Mouse (Mus musculus): ENCODE results near the gene Lrp6. TPM values are rescaled to one million over a fixed set of nuclear protein-coding genes. Genes with fewer than 3 reads are reported as not detected.
A peak's percentile ranks its signal among the peaks of the same experiment; 100 is the strongest.

Lrp6 gene
- polyA plus RNA-seq, 1 experiment from 2014 or later = 33.3 TPM

- no peaks in the 10 kb centered on the region for H3K36me3 ChIP-seq (replicated peaks)
- H3K4me1 ChIP-seq = no peaks in the 10 kb centered on the region
- H3K9ac ChIP-seq = no peak overlapping the region
- no peak overlapping the region for H3K4me3 ChIP-seq (replicated peaks)
- H3K27ac ChIP-seq = no peak overlapping the region
- H3K4me2 ChIP-seq = no peak overlapping the region
- H3K9me3 ChIP-seq = no peaks in the 10 kb centered on the region
- no peaks in the 10 kb centered on the region for H3K27me3 ChIP-seq
- ATAC-seq (ENCODE audit: low FRiP score) = no peak
- 73% methylated on average over 1 of the region's 1 CpGs for WGBS
Measured at GRCm38 (mm10) chr6:134599239-134599638, 32.5 kb upstream of the Lrp6 start.

- Histone ChIP-seq H3K4me2 (no peak overlapping the region), H3K36me3 (replicated peaks) (no peaks in the 10 kb centered on the region), H3K4me1 (no peaks in the 10 kb centered on the region), H3K27me3 (no peaks in the 10 kb centered on the region), H3K9me3 (no peaks in the 10 kb centered on the region), H3K9ac (no peak overlapping the region), H3K4me3 (replicated peaks) (no peak overlapping the region), H3K27ac (no peak overlapping the region)
- 87% methylated on average over 6 of the region's 6 CpGs for WGBS
- no peak for ATAC-seq (ENCODE audit: low FRiP score)
Measured at GRCm38 (mm10) chr6:134597651-134598229, 31.0 kb upstream of the Lrp6 start.

DNA sequence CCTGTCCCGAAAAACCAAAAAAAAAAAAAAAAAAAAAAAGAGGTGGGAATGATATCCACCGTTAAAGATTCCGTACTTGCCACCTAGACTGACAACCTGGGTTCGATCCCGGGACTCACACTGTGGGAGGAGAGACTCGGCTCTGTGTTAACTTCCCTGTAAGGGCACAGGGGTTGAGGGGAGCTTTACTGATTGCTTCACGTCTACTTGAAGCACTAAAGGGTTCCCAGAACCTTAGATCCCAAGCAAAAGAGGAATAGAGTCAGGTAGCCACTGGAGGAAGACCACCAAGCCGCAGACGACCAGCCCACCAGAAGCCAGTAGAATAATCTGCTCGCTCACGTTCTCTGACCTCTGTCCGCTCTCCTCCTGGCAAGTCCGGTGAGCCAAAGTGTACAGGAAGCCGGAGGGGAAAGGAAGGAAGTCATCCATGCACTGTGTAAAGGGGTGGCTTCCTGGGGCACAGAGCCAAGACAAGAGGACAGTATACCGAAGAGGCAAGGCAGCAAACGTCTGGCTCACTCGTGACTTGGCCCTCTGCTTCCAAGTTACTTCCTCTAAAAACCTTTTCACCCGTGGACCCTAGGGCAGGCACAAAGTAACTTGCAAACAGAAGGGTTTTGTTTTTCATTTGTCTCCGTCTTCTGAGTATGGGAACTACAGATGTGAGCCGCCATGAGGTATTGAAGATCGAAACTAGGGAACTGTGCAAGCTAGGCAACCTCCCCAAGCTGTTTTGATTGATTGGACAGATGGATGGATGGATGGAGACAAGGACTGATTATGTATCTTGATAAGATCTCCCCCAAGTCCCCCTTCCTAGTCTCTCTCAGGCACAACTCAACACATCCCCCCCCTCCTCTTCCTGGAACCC is 28.0 kb upstream of the Lrp6 start:
- Histone ChIP-seq H3K4me3 (replicated peaks) (no peak overlapping the region), H3K27me3 (no peaks in the 10 kb centered on the region), H3K36me3 (replicated peaks) (no peaks in the 10 kb centered on the region), H3K27ac (no peak overlapping the region), H3K4me1 (no peaks in the 10 kb centered on the region), H3K9ac (no peak overlapping the region), H3K9me3 (no peaks in the 10 kb centered on the region), H3K4me2 (no peak overlapping the region)
- 91% methylated on average over 21 of the region's 21 CpGs for WGBS
- no peak for ATAC-seq (ENCODE audit: low FRiP score)

DNA sequence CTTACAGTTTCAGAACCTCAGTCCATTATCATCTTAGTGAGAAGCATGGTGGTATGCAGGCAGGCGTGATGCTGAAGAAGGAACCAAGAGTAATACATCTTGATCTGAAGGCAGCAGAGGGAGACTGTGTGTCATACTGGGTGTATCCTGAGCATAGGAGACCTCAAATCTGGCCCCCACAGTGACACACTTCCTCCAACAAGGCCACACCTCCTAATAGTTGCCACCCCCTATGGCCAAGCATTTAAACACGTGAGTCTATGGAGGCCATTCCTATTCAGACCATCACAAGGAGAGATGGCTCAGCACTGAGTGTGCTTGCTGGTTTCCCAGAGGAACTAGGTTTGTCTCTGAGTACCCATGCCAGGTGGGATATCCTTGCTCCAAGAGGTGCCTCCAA is 24.8 kb upstream of the Lrp6 start:
- ATAC-seq (ENCODE audit: low FRiP score) = no peak
- Histone ChIP-seq H3K27me3 (no peaks in the 10 kb centered on the region), H3K4me3 (replicated peaks) (no peak overlapping the region), H3K36me3 (replicated peaks) (no peaks in the 10 kb centered on the region), H3K4me2 (no peak overlapping the region), H3K4me1 (no peaks in the 10 kb centered on the region), H3K27ac (no peak overlapping the region), H3K9me3 (no peaks in the 10 kb centered on the region), H3K9ac (no peak overlapping the region)
- WGBS = 90% methylated on average over 2 of the region's 2 CpGs

DNA sequence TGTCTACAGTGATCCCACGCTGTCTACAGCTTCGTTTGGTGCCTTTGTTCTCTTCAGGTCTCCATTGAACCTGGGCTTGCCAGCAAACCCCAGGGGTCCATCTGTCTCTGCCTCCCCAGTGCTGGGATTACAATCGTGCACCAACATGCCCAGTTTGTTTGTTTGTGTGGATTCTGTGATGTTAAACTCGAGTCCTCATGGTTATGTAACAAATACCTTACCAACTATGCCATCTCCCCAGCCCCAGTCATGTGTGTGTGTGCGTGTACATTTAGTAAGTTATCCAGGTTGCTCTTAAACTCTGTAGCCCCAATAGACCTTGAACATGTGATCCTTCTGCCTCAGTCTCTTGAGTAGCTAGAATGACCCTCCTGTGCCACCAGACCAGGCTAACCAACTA is 19.5 kb upstream of the Lrp6 start:
- no peaks in the 10 kb centered on the region for H3K36me3 ChIP-seq (replicated peaks)
- H3K27me3 ChIP-seq = no peaks in the 10 kb centered on the region
- H3K9ac ChIP-seq = no peak overlapping the region
- H3K4me3 ChIP-seq (replicated peaks) = no peak overlapping the region
- no peaks in the 10 kb centered on the region for H3K9me3 ChIP-seq
- 86% methylated on average over 5 of the region's 5 CpGs for WGBS
- no peak overlapping the region for H3K27ac ChIP-seq
- H3K4me2 ChIP-seq = no peak overlapping the region
- no peak for ATAC-seq (ENCODE audit: low FRiP score)
- peaks cover 5% of the 10 kb centered on the region; the same call in 1 of the 2 replicates for H3K4me1 ChIP-seq

DNA sequence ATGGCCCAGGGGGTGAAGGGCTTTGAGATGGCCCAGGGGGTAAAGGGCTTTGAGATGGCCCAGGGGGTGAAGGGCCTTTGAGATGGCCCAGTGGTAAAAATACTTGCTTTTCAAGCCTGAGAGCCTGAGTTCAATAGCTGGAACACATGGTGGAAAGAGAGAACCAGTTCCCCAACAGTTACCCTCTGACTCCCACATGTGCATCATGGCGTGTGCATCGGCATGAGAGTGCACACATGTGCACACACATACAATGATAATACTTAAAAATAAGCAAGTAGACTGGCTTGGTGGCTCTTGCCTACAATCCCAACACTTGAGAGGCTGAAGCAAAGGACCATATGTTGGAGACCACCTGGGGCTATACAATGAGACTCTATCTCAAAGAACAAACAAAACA is 17.9 kb upstream of the Lrp6 start:
- no peaks in the 10 kb centered on the region for H3K36me3 ChIP-seq (replicated peaks)
- no peak for ATAC-seq (ENCODE audit: low FRiP score)
- no peak overlapping the region for H3K4me2 ChIP-seq
- H3K4me1 ChIP-seq = peaks cover 5% of the 10 kb centered on the region; the same call in 1 of the 2 replicates
- 98% methylated on average over 2 of the region's 2 CpGs for WGBS
- no peak overlapping the region for H3K9ac ChIP-seq
- H3K4me3 ChIP-seq (replicated peaks) = no peak overlapping the region
- H3K9me3 ChIP-seq = no peaks in the 10 kb centered on the region
- no peaks in the 10 kb centered on the region for H3K27me3 ChIP-seq
- H3K27ac ChIP-seq = no peak overlapping the region

DNA sequence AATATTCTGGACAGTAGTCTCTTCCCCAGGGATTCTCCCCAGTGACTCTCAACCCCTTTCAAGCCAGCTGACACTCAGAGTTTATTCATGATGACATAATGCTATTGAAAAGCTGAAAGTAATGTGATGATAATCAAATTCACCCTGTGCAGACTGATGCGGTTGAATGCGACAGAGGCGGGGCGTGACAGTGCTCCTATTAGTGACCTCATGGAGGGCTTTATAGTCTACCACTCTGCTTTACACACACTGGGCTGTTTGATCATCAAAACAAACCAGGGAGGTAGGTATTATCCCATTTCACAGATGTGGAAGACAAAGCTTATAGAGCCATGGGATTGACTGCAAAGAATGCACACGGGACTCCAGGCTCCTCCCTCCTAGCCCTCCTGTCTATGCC is 15.3 kb upstream of the Lrp6 start:
- 62% methylated on average over 5 of the region's 5 CpGs for WGBS
- Histone ChIP-seq H3K9ac (no peak overlapping the region), H3K4me2 (no peak overlapping the region), H3K9me3 (no peaks in the 10 kb centered on the region), H3K27me3 (no peaks in the 10 kb centered on the region), H3K36me3 (replicated peaks) (no peaks in the 10 kb centered on the region), H3K27ac (no peak overlapping the region), H3K4me1 (peaks cover 5% of the 10 kb centered on the region; the same call in 1 of the 2 replicates), H3K4me3 (replicated peaks) (no peak overlapping the region)
- ATAC-seq (ENCODE audit: low FRiP score) = no peak

- no peaks in the 10 kb centered on the region for H3K9me3 ChIP-seq
- no peak overlapping the region for H3K9ac ChIP-seq
- H3K27me3 ChIP-seq = no peaks in the 10 kb centered on the region
- no peak overlapping the region for H3K4me3 ChIP-seq (replicated peaks)
- H3K4me2 ChIP-seq = no peak overlapping the region
- no peak for ATAC-seq (ENCODE audit: low FRiP score)
- H3K36me3 ChIP-seq (replicated peaks) = no peaks in the 10 kb centered on the region
- WGBS = 92% methylated on average over 4 of the region's 4 CpGs
- H3K4me1 ChIP-seq = peaks cover 5% of the 10 kb centered on the region; the same call in 1 of the 2 replicates
- no peak overlapping the region for H3K27ac ChIP-seq
Measured at GRCm38 (mm10) chr6:134579506-134579905, 12.7 kb upstream of the Lrp6 start.

GRCm38 (mm10) chr6:134578039-134578438 is 11.3 kb upstream of the Lrp6 start:
- WGBS = 65% methylated on average over 6 of the region's 6 CpGs
- H3K27ac ChIP-seq = no peak overlapping the region
- no peak for ATAC-seq (ENCODE audit: low FRiP score)
- H3K9ac ChIP-seq = no peak overlapping the region
- H3K9me3 ChIP-seq = no peaks in the 10 kb centered on the region
- no peaks in the 10 kb centered on the region for H3K27me3 ChIP-seq
- peaks cover 5% of the 10 kb centered on the region; the same call in 1 of the 2 replicates for H3K4me1 ChIP-seq
- no peaks in the 10 kb centered on the region for H3K36me3 ChIP-seq (replicated peaks)
- H3K4me2 ChIP-seq = no peak overlapping the region
- no peak overlapping the region for H3K4me3 ChIP-seq (replicated peaks)

GRCm38 (mm10) chr6:134575288-134575741 is 8.6 kb upstream of the Lrp6 start:
- no peaks in the 10 kb centered on the region for H3K36me3 ChIP-seq (replicated peaks)
- no peak overlapping the region for H3K9ac ChIP-seq
- H3K27me3 ChIP-seq = no peaks in the 10 kb centered on the region
- no peak for ATAC-seq (ENCODE audit: low FRiP score)
- H3K4me2 ChIP-seq = no peak overlapping the region
- no peaks in the 10 kb centered on the region for H3K4me1 ChIP-seq
- no peaks in the 10 kb centered on the region for H3K9me3 ChIP-seq
- no peak overlapping the region for H3K4me3 ChIP-seq (replicated peaks)
- no peak overlapping the region for H3K27ac ChIP-seq
- WGBS = 73% methylated on average over 3 of the region's 3 CpGs

GRCm38 (mm10) chr6:134567986-134568556 is 1.3 kb upstream of the Lrp6 start:
- 72% methylated on average over 5 of the region's 5 CpGs for WGBS
- Histone ChIP-seq H3K4me1 (peaks cover 24% of the 10 kb centered on the region), H3K9me3 (no peaks in the 10 kb centered on the region), H3K4me3 (replicated peaks) (no peak overlapping the region), H3K27ac (no peak overlapping the region), H3K36me3 (replicated peaks) (no peaks in the 10 kb centered on the region), H3K9ac (no peak overlapping the region), H3K27me3 (no peaks in the 10 kb centered on the region), H3K4me2 (no peak overlapping the region)
- no peak for ATAC-seq (ENCODE audit: low FRiP score)

DNA sequence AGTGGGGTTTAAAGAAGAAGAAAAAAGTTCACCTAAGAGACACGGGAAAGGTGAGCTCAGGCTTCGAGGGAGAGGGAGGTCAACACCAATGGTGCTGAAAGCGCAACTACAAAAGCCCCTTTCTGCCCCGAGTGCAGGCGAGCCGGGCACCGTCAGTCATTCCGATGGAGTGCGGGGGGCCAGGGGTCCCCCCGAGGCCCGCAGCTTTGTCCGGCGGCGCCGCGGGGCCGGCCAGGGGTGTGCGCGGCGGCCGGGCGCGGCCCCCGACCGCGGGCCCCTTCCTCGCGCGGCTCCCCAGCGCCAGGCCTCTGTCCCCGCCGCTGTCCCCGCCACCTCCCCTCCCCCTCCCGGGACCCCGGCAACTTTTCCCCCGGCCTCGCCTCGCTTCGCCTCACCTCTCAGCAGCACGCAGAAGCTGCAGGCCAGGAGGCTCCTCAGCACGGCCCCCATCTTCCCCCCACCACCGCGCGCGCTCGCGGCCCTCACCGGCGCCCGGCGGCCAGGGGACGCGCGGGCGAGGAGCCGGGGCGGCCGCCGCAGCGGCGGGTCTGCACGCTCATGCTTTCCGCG is 432 bp downstream of the Lrp6 start:
- Histone ChIP-seq H3K27ac (peak overlapping the region; percentile 99), H3K4me1 (peaks cover 24% of the 10 kb centered on the region), H3K9ac (peak overlapping the region; percentile 95), H3K27me3 (no peaks in the 10 kb centered on the region), H3K4me2 (peak overlapping the region; percentile 76), H3K36me3 (replicated peaks) (no peaks in the 10 kb centered on the region), H3K4me3 (replicated peaks) (peak overlapping the region; percentile 97), H3K9me3 (no peaks in the 10 kb centered on the region)
- WGBS = under 1% methylated on average over 60 of the region's 64 CpGs
- peak; percentile 72 for ATAC-seq (ENCODE audit: low FRiP score)

Measured in forebrain, embryonic 12.5 days (tissue).